Mouse (Mus musculus): Measurements from ENCODE around the gene Rilpl1.

Gene Rilpl1

DNA sequence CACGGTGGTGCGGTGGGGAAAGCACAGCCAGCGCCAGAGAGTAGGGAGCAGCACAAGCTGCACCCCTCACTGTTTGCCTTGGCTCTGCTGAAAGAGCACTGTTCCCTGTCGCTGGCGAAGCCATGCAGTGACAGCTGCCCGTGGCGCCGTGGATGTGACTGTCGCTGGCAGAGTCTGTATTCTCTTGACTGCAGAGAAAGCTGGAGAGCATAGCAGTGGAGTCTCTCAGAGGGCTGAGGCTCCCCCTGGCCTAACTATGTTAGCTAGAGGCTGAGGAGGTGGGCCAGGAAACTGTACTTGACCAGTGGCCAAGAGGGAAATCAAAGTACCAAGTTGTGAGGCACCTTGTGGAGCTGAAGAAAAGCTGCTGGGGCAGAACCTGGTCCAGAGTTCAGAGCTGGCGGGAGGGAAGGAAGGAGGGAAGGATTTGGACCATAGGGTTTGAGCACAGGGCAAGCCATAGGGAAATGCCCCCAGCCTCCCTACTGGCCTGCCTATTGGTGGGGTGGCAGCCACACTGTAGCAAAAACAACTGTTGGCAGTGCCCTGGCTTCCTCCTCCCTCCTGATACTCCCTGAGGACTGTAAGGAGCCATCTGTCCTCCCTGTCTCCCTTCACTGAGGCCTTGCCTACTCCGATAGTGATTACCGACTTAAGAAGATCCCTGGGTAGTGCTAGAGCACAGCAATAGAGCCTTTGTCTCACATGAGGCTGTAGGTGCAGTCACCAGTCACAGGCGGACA, 77.7 kb downstream of the Rilpl1 start:
- DNase-seq (ENCODE audit: low spot score in 2 of 2): no peak

DNA sequence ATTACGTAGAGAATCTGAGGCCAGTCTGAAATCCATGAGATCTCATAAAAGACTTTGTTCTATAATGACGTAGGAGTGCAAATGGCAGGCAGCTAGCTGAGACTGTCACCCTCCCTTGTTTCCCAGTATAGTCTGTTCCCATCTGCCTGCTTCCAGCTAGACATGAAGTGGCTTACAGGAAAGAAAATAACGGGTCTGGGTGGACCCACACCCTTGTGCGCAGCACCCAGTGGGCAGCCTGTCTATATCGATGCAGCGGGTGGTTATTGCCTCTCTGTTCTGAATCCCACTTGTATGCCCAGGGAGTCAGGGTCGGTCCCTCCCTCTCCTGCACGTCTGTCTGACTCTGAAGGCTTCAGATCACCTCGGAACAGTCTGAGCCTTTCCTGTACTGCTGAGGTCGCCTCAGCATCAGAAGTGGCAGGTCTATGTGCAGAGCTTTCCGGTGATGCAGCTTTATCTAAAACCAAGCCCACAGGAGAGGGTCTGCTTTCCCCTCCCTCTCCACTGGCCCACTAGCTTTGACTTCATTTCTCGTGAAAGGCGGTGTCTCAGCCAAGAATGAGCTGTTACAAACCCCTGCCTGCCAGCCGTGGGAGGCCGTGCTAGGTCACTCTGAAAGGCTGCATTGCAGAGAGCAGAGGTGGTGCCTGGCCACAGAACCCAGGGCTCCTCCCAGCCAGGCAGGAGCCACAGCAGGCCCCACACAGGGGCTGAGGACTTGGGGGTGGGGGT, 78.5 kb downstream of the Rilpl1 start:
- no peak for DNase-seq (ENCODE audit: low spot score in 2 of 2)

GRCm38 (mm10) chr5:124450641-124451340, 80.4 kb downstream of the Rilpl1 start:
- no peak for DNase-seq (ENCODE audit: low spot score in 2 of 2)

GRCm38 (mm10) chr5:124450051-124450450, 81.1 kb downstream of the Rilpl1 start:
- no peak for DNase-seq (ENCODE audit: low spot score in 2 of 2)

GRCm38 (mm10) chr5:124449494-124449893, 81.7 kb downstream of the Rilpl1 start:
- DNase-seq (ENCODE audit: low spot score in 2 of 2): no peak

DNA sequence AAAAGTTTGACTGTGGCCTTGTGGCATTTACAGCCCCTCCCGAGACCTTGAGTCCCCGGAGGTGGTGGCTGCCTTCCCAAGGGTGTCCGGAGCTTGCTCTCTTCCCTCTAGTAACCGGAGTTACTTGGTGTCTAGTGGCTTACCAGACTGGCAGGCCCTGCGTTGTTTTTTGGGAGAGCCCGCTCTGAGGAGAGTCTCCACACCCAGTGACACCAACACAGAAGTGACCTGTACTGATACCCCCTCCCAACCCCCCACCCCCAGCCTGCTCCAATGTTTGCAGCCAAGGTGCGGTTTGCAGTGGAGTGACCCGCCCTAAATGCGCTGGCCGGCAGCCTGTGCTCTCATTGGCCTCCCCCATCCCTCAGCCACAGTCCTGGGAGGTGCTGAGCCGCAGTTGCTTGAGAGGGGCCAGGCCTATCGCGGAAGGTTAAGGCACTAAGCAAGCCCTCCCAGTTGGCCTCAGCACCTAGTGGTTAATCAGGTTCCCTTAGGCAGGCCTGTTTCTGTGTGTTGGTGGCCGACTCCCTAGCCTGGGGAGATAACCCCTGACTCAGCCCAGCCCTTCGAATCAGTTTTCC, 84.8 kb downstream of the Rilpl1 start:
- no peak for DNase-seq (ENCODE audit: low spot score in 2 of 2)

GRCm38 (mm10) chr5:124445621-124446293, 85.4 kb downstream of the Rilpl1 start:
- no peak for DNase-seq (ENCODE audit: low spot score in 2 of 2)

DNA sequence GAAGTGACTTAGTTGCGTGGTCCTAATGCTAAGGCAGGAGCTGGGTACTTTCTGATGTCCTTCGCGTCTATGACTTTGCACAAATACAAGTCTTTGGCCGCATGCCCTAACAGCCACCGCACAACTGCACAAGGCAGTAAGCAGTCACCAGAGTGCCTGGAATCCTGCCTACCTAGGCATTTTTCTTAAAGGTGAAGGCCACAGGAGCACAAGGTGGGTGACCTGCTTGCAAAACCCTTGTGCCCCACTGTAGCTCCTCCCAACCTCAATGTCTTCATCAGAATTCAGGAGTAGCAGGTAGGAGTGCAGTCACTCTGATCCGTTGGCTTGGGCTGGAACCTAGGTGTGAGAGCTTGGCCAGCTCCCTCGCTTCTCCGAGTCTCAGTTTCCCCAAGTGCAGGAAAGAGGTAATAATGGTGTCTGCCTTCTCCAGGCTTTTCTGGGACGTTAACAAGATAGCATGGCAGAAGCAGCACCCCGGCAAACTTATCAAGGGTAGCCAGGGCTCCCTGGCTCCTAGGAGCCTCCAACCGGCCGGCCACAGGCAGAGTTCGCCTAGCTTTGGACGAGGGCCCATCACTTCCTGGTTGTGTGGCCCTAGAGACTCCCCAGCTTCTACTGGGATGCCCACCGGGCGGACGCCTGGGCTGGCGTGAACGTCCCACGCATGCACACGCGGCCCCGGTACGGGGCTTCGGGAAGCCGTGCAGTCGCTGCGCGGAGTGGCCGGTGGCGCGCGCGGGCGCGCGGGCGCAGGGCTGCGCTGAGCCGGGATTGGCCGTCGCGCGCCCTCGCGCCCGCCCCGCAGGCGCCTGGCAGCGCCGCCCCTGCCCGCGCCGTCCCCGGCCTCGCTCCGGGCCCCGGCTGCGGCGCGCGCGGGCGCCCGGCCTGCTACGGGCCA, 86.3 kb downstream of the Rilpl1 start:
- no peak for DNase-seq (ENCODE audit: low spot score in 2 of 2)

DNA sequence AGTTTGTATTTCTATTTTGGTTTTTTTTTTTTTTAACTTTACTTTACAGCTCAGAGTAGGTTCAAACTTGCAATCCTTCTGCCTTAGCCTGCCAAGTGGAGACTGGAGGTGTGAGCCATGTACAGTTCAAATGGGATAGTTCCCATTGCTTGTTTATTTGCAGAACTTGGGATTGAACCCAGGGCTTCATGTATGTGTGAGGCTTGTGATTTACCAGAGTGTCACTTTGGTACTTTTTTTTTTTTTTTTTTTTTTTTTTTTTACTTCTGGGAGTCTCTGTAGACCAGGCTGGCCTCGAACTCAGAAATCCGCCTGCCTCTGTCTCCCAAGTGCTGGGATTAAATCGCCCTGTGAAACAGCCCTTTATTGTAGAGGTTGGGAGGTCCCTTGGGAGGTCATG, 87.0 kb downstream of the Rilpl1 start:
- DNase-seq (ENCODE audit: low spot score in 2 of 2): no peak
